Mouse (Mus musculus) heart, adult 8-10 months (tissue): ENCODE measurements around the gene Arhgef3. TPM values are rescaled to one million over a fixed set of nuclear protein-coding genes. Genes with fewer than 3 reads are reported as not detected.

Source experiments
- DNase-seq: peaks from one replicate; pipeline ENCODE4 v3.0.0; 2022; ENCODE audit warnings: low spot score
- total RNA-seq, 4 experiments: library from RNA; stranded (reverse); gene quantifications; 2 replicates each; pipeline ENCODE4 v1.2.4; 2022

Arhgef3 gene
- total RNA-seq, 4 experiments from 2014 or later = 19.5 to 27.9 (median 23.9) TPM

DNA sequence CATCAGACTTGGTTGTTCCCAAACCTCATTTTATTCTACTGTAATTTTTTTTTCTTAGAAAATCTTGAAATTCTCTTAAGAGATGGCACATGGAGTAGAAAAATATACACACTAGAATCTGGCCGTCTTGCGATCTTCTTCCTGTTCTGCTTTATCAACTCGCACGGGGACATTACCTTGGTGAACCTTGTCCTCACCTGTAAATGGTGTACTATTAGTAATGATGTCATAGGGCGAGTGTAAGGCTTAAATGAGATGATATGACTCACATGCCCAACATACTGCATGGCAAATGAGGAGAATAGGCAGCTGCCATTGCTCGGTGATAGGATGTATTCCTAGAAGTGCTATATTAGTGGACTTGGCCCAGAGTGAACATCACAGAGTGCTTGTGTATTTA is 49.9 kb downstream of the Arhgef3 start:
- no peak for DNase-seq

GRCm38 (mm10) chr14:27166751-27167150 is 52.1 kb downstream of the Arhgef3 start:
- DNase-seq = no peak

DNA sequence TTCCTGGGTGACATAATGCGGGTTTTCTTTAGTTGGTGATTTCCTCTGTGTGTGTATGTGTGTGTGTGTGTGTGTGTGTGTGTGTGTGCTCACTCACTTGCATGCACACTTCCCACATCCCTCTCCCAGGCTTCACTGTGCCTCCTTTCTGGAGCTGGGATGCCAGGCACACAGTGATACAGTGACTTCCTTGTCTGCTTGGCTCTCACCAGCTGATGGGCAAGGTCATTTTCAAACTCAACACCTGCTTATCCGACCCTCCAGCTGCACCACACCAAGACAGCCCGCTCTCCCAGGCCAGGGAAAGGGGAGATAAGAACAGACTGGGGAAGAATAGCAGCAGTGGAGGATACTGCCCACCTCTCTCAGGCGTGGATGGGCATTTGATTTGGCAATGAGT is 52.5 kb downstream of the Arhgef3 start:
- DNase-seq = no peak

GRCm38 (mm10) chr14:27168387-27168786 is 53.7 kb downstream of the Arhgef3 start:
- DNase-seq = no peak

DNA sequence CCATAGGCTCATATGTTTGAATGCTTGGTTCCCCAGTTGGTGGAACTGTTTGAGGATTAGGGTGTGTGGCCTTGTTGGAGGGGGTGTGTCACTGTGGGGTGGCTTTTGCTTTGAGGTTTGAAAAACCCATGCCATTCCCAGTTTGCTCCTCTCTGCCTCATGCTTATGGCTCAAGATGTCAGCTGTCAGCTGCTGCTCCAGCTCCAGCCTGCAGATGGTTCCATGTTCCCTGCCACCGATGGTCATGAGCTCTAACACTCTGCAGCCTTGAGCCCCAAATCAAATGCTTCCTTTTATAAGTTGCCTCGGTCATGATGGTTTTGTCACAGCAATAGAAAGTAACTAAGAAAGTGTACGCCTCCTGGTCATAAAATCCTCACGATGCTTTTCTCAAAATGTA is 54.6 kb downstream of the Arhgef3 start:
- DNase-seq = no peak

GRCm38 (mm10) chr14:27170421-27170820 is 55.7 kb downstream of the Arhgef3 start:
- DNase-seq = no peak

DNA sequence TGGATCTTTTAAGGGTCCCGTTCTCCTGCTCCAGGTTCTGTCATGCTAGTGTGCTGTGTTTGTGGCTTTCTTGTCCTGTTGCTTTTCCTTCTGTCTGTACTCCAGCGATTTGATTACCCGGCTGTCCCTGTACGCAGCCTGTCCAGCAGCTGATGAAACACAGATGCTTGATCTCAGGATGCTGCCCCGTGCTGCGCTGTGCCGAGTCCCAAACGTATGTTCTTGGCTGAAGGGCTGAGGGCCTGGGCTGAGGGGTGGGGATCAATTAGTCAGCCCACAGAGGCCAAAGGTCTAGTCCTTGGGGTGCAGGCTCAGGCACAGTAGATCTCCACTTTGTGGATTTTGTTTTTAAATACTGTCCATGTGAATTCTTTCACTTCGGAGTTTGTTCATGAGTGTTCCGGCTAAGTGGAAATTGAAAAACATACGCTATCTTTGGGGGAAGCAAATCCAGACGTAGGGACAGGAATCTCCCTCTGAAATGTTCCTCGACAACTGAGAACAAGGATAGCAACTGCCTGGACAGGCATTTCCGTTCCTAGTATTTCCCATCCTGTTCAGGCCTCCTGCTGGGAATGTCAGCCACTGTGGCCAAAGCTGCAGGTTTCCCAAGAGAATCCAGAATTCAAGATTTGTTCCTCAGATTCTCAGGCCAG is 56.6 kb downstream of the Arhgef3 start:
- DNase-seq = peak; percentile 75

DNA sequence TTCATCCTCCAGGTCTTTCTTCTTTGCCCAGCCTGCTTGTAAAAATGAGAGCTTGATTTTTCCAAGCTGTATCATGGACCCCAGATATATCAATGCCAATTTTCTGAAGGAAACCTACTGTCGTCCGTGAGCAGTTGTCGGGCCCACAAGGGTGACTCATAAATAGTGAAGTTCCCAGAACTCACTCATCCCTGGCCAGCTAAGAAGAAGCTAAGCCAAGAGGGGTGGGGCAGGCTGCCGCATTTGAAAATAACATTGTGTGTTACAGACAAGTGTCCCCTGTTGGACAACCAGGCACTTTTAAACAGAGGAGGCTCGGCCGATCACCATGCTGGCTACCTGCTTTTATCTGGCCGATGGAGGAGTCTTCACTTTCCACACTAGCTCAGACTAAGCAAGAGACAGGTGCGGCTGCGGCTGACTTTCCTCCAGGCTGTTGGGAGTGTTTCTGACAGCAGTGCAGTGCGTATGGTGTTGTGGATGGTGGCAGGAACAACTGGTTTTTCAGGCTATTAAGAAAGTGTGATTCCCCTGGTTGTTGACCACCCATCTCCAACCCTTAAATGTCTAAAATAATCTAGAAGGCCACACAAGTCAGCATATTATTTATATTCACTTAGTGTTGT is 58.6 kb downstream of the Arhgef3 start:
- peak; percentile 76 for DNase-seq

- no peak for DNase-seq
These were observed 59.6 kb downstream of the Arhgef3 start for GRCm38 (mm10) chr14:27174188-27174786.

DNA sequence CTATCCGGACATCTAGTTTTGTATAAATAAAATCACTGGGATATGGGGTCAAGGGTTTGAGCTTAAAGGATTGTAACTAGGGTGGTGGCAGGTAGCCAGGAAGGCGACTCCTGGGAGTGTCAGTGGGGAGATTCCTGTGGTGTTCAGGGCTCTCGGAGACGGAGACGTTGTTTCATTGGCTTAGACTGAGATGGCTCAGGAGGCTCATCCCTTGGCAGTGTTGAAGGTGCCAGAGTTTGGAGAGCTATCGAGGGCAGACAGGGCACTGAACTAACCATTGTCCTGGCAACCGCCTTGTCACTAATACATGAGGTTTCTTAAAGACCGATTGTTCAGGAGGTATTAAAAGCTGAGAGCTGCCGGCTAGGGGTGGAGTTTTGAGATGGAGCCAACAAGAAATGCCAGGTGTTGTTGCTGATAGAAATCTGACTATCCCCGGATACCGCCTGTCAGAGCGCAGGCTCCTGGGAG is 60.2 kb downstream of the Arhgef3 start:
- DNase-seq = peak; percentile 32

- no peak for DNase-seq
These were observed 60.6 kb downstream of the Arhgef3 start for GRCm38 (mm10) chr14:27175343-27175742.

DNA sequence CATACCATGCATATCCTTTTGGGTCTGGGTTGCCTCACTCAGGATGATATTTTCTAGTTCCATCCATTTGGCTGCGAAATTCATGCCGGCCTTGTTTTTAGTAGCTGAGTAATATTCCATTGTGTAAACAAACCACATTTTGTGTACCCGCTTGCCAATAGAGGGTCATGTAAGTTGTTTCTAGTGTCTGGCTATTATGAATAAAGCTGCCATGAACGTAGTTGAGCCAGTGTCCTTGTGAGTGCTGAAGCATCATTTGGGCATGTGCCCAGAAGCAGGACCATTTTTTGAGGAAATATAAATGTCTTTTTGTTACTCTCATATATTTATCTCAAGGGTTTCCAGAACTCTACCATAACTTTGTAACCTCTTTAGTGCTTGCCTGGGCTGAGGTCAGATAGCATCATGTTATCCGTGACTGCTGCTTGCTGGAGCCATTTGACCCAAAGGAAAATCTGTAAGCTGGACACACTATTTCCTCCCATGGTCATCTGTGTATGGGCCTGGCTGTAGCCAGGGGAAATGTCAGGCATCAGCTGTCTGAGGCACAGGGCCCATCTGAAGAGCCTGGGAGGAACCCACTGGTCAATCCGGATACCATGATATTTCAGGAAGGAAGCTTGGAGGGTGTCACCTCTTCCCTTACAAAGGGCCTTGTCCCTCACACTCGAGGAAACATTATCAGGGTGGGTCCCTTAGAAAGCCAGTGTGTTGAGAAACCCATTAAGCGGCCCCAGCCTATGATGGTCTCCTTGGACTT is 63.3 kb downstream of the Arhgef3 start:
- peak; percentile 77 for DNase-seq

DNA sequence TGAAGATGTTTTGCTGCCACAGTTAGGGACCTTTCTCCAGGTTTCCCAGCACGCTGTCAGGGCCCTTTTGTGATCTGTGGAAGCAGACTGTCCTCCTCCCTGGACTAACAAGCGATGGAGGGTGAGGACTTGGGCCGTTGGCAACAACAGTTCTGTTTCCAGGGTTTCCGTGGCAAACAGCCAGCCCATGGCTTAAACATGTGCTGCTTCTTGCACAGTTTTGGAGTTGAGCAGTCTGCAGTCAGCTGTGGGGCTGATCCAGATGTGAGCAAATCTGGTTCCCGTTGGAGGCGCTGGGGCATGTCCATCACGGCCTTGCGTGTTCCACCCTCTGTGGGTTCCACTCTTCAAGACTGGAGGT is 63.8 kb downstream of the Arhgef3 start:
- DNase-seq = peak; percentile 90

DNA sequence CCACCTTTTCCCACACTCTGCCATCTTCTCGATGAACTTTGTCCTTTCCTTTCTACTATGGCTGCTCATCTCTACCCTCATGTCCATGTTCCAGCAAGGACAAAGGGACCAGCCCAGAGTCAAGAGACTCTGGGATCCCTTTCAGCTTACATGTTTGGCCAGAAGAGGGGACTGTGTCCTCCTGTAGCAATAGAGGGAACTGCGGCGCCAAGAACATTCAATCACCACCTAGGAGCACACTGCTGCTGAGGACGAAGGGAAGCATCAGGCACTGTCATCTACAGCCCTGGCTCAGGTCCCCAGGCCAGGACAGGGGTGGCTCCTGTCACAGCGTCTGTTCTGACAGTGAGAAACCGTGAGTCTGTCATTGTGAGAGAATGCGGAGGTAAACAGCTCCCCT is 65.1 kb downstream of the Arhgef3 start:
- DNase-seq = no peak

GRCm38 (mm10) chr14:27182059-27182458 is 67.4 kb downstream of the Arhgef3 start:
- peak; percentile 57 for DNase-seq

DNA sequence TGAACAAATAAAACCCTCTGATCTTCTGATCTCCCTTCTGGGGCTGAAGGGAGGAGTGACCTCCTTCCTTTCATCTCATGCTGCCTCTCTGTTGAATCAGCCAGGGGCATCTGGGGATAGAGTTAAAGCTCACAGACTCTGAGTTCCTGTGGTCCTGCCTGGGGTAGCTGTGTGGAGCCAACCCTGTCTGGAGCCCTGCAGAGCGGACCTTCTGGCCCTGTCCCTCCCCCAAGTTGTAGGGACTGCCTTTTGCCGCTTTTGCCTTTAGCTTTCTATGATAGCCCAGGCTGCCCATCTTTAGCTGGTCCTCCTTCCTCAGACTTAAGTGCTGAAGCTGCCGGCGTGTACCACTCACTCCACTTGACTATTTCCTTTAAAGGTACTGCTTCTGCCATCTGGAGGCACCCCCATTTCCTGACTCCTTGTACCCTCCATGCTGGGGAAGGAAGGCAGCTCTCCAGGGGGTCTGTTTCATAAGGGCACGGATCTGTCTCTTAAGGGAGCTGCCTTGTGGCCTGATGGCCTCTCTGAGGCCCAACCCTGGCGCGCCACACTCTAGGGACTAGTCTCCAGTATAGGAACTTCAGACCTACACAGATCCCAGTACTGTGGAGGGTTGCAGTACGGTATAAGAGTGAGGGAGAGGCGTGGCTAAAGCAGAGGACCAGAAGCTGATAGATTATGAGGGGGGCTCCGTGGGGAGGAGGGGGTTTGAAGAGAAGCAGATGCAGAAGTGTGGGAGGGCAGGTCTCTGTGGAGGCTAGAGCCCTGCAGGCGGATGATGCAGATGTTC is 68.1 kb downstream of the Arhgef3 start:
- DNase-seq = no peak

GRCm38 (mm10) chr14:27183501-27184230 is 69.0 kb downstream of the Arhgef3 start:
- DNase-seq = peak; percentile 84

DNA sequence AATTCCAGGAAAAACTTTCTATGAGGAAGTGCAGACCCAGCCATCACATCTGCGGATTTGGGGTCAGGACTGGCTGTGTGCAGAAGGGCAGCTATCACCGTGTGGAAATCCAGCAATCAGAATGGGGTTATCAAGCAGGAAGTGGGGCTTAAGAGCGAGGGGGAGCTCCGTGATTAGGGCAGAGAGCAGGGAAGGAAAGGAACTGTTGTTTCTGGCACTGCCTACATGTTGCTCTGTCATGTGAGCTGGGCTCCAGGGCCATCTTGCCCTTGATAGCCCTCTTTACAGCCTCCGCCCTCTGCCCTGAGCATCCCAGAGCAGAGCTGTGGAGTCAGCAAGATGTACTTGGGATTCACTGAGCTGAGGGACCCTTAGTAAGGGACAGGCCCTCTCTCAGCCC is 71.2 kb downstream of the Arhgef3 start:
- no peak for DNase-seq

DNA sequence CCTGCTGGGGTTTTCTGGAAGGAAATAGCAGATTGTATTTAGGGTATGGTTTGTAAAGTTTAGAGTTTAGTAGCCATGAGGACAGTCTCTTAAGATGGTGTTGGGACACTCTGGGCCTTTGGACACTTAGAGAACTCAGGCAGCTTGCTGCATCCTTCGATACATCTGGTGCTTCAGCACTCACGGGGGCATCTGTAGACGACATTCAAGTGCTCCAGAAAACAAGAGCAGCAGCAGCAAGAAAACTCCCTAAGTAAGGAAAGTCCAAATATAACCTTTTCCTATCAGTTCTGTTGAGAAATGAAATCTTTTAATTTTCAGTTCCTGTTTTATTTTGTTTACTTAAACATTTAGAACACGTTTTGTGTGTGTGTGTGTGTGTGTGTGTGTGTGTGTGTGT is 71.9 kb downstream of the Arhgef3 start:
- DNase-seq = no peak

- peak; percentile 84 for DNase-seq
These were observed 72.3 kb downstream of the Arhgef3 start for GRCm38 (mm10) chr14:27187025-27187424.

DNA sequence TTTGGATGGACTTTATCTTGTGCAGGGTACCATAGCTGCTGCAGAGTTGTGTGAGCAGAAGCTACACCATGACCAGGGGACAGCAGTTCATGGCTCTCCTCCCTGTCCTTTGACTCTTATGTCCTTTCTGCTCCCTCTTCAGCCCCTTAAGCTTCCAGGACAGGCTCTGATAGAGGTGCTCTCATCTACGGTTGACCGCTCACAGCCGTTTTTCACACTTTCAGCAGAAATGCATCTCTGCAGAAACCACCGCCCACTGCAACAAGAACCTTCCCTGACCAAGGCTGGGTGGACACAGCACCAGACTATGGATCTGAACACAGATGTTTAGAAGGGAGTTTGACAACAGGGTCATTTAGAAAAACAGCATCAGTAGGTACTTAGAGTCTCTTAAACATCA is 73.2 kb downstream of the Arhgef3 start:
- DNase-seq = no peak
